Mouse (Mus musculus) hindbrain, embryonic 12.5 days (tissue): ENCODE results near the gene Srrm2. TPM values are rescaled to one million over a fixed set of nuclear protein-coding genes. Genes with fewer than 3 reads are reported as not detected.

Experiments used
- ATAC-seq: fragments of 200-750 bp; cut with Nextera tagmentation; 2 replicates; pipeline ENCODE4 v1.8.0; 2017; ENCODE audit warnings: moderate TSS enrichment; ENCODE audit not compliant: low FRiP score
- H3K27ac ChIP-seq: fragments of 300-500 bp; sonication (generic); 2 replicates; pipeline ENCODE4 v1.5.1; 2016; ENCODE audit warnings: mild to moderate bottlenecking
- H3K27me3 ChIP-seq: fragments of 300-500 bp; sonication (generic); 2 replicates; pipeline ENCODE4 v1.6.1; 2016; ENCODE audit warnings: mild to moderate bottlenecking
- H3K36me3 ChIP-seq: fragments of 300-500 bp; sonication (generic); 2 replicates; pipeline ENCODE4 v1.6.1; 2016; ENCODE audit warnings: mild to moderate bottlenecking
- H3K4me1 ChIP-seq: fragments of 300-500 bp; sonication (generic); 2 replicates; pipeline ENCODE4 v1.6.1; 2016
- H3K4me2 ChIP-seq: fragments of 300-500 bp; sonication (generic); replicated peaks from 2 replicates; pipeline ENCODE4 v1.6.1; 2016; ENCODE audit warnings: mild to moderate bottlenecking
- H3K4me3 ChIP-seq: fragments of 300-500 bp; sonication (generic); 2 replicates; pipeline ENCODE4 v1.5.1; 2016; ENCODE audit warnings: mild to moderate bottlenecking
- H3K9ac ChIP-seq: fragments of 300-500 bp; sonication (generic); 2 replicates; pipeline ENCODE4 v1.6.1; 2016; ENCODE audit warnings: mild to moderate bottlenecking, moderate library complexity
- H3K9me3 ChIP-seq: fragments of 300-500 bp; sonication (generic); replicated peaks from 2 replicates; pipeline ENCODE4 v1.6.1; 2016; ENCODE audit warnings: mild to moderate bottlenecking
- WGBS: fragments of 180-500 bp; shearing (Covaris S2); methylation state at CpG from one replicate; pipeline ENCODE4 v1.1.7; 2016; 5-methylcytosine and 5-hydroxymethylcytosine counted together
- polyA plus RNA-seq: library from polyadenylated mRNA; unstranded; fragments of >200 nt; fragmentation: Nextera tagmentation; extraction: Ambion mirVana; gene quantifications from 2 replicates; pipeline ENCODE4 v1.2.1, GENCODE M21; 2016

The Srrm2 gene
- polyA plus RNA-seq, 1 experiment from 2014 or later, result 682 TPM

DNA sequence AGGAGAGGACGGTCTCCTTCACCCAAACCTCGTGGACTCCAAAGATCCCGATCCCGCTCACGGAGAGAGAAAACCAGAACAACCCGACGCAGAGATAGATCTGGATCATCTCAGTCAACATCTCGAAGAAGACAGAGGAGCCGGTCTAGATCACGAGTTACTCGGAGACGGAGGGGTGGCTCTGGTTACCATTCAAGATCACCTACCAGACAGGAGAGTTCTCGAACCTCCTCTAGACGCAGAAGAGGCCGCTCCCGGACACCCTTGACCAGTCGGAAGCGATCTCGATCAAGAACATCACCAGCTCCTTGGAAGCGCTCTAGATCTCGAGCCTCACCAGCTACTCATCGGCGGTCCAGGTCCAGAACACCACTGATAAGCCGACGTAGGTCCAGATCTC, 28.9 kb downstream of the Srrm2 start:
- H3K36me3 ChIP-seq, result peaks cover 98% of the 10 kb centered on the region
- no peak overlapping the region for H3K4me3 ChIP-seq
- no peak overlapping the region for H3K9ac ChIP-seq
- no peaks in the 10 kb centered on the region for H3K27me3 ChIP-seq
- no peak overlapping the region for H3K27ac ChIP-seq
- ATAC-seq, result no peak
- WGBS, result 97% methylated on average over 25 of the region's 25 CpGs
- no peak overlapping the region for H3K4me2 ChIP-seq
- no peaks in the 10 kb centered on the region for H3K4me1 ChIP-seq
- H3K9me3 ChIP-seq, result peaks cover 28% of the 10 kb centered on the region

DNA sequence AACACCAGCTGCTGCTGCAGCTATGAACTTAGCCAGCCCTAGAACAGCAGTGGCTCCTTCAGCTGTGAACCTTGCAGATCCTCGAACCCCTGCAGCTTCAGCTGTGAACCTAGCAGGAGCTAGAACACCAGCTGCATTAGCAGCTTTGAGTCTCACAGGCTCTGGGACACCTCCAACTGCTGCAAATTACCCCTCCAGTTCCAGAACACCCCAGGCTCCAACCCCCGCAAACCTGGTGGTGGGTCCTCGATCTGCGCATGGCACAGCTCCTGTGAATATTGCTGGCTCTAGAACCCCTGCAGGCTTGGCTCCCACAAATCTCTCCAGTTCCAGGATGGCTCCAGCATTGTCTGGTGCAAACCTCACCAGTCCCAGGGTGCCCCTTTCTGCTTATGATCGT, 30.4 kb downstream of the Srrm2 start:
- H3K4me1 ChIP-seq, result no peaks in the 10 kb centered on the region
- no peak overlapping the region for H3K4me2 ChIP-seq
- no peaks in the 10 kb centered on the region for H3K27me3 ChIP-seq
- peaks cover 20% of the 10 kb centered on the region for H3K9me3 ChIP-seq
- H3K27ac ChIP-seq, result no peak overlapping the region
- H3K9ac ChIP-seq, result no peak overlapping the region
- peaks cover 99% of the 10 kb centered on the region for H3K36me3 ChIP-seq
- WGBS, result 97% methylated on average over 5 of the region's 5 CpGs
- ATAC-seq, result no peak
- no peak overlapping the region for H3K4me3 ChIP-seq

DNA sequence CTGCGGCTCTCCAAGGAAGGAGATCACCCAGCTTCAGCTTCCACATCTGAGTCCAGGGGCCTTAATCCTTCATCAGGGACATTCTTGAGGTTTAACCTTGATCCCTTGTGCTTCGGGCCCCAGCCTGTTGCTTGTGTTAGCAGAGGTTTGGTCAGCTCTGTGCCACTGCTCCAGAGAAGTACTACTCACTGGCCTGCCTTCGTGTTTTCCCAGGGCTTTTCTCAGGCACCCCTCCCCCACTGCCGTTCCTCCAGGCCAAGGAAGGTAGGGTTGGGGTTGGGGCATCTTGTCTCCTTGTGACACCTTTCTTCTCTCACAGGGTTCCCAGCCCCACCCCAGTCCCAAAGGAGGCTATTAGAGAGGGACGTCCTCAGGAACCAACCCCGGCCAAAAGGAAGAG, 31.8 kb downstream of the Srrm2 start:
- no peak overlapping the region for H3K4me3 ChIP-seq
- H3K9ac ChIP-seq, result no peak overlapping the region
- H3K27me3 ChIP-seq, result no peaks in the 10 kb centered on the region
- H3K4me2 ChIP-seq, result no peak overlapping the region
- H3K27ac ChIP-seq, result no peak overlapping the region
- H3K4me1 ChIP-seq, result peaks cover 4% of the 10 kb centered on the region
- 72% methylated on average over 6 of the region's 6 CpGs for WGBS
- H3K36me3 ChIP-seq, result peaks cover 99% of the 10 kb centered on the region
- peaks cover 20% of the 10 kb centered on the region; the same call in 1 of the 2 replicates for H3K9me3 ChIP-seq
- ATAC-seq, result no peak

DNA sequence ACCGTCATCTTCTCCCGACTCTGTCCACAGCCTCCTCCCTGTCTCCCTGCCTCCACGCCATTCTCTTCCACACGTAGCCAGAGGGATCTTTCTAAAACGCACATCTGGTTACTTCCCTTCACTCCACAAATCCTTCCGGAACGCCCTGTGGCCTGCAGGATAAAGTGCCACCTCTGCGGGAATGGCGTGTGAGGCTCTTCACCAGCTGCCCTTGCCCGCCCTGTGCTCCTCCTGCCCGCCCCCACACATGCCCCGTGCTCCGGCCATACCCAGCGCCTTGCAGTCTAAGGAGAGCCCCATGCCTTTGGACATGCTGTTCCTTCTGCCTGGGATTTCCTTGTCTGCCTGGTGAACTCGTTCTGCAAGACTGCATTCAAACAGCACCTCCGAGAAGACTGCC, 32.7 kb downstream of the Srrm2 start:
- no peak overlapping the region for H3K27ac ChIP-seq
- no peak overlapping the region for H3K9ac ChIP-seq
- H3K4me1 ChIP-seq, result peaks cover 14% of the 10 kb centered on the region
- H3K4me2 ChIP-seq, result no peak overlapping the region
- ATAC-seq, result peak; percentile 39
- peaks cover 20% of the 10 kb centered on the region; the same call in 1 of the 2 replicates for H3K9me3 ChIP-seq
- no peaks in the 10 kb centered on the region for H3K27me3 ChIP-seq
- WGBS, result 86% methylated on average over 16 of the region's 16 CpGs
- peaks cover 93% of the 10 kb centered on the region for H3K36me3 ChIP-seq
- no peak overlapping the region for H3K4me3 ChIP-seq

DNA sequence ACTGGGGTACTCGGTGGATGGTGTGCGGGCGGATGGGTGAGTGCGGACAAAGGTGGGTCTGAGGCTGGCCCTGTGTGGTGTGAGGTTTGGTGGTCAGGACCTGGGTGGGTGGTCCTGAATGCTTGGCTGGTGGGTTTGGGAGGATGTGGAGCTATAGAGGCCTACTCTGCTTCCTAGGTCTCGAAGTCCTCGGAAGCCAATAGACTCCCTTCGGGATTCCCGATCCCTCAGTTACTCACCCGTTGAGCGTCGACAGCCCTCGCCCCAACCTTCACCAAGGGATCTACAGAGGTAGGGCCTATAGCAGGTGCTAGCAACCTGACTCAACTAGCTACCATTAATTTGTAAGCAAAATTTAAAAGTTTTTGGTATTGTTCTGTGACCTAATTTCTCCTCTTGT, 33.3 kb downstream of the Srrm2 start:
- no peak overlapping the region for H3K27ac ChIP-seq
- peak; percentile 30; the same call in 1 of the 2 replicates for ATAC-seq
- H3K9ac ChIP-seq, result no peak overlapping the region
- H3K9me3 ChIP-seq, result peaks cover 15% of the 10 kb centered on the region; the same call in 1 of the 2 replicates
- H3K4me2 ChIP-seq, result no peak overlapping the region
- 91% methylated on average over 12 of the region's 12 CpGs for WGBS
- H3K4me3 ChIP-seq, result no peak overlapping the region
- H3K27me3 ChIP-seq, result no peaks in the 10 kb centered on the region
- H3K36me3 ChIP-seq, result peaks cover 87% of the 10 kb centered on the region
- peaks cover 16% of the 10 kb centered on the region for H3K4me1 ChIP-seq

DNA sequence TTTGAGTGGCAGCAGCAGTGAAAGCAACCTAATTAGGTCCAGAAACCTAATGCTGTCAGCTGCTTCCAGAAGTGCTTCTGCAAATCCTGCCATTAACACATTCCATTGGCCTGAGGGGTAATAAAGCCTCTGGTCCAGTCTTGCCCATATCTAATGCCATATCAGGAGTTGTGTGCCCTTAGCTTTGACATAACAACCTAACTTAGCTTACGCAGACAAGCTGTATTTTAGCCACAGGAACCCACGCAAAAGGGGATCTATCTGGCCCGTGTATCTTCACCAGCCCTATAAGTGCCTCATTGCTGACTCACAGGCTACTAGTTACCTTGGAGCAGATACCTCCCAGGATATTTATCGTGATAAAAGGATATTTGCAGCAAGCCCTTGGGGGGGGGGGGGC, 35.3 kb downstream of the Srrm2 start:
- H3K27me3 ChIP-seq, result peaks cover 2% of the 10 kb centered on the region; the same call in 1 of the 2 replicates
- 88% methylated on average over 4 of the region's 4 CpGs for WGBS
- no peaks in the 10 kb centered on the region for H3K9me3 ChIP-seq
- H3K4me1 ChIP-seq, result peaks cover 19% of the 10 kb centered on the region
- peaks cover 67% of the 10 kb centered on the region for H3K36me3 ChIP-seq
- no peak overlapping the region for H3K4me2 ChIP-seq
- ATAC-seq, result no peak
- H3K9ac ChIP-seq, result no peak overlapping the region
- no peak overlapping the region for H3K4me3 ChIP-seq
- no peak overlapping the region for H3K27ac ChIP-seq

DNA sequence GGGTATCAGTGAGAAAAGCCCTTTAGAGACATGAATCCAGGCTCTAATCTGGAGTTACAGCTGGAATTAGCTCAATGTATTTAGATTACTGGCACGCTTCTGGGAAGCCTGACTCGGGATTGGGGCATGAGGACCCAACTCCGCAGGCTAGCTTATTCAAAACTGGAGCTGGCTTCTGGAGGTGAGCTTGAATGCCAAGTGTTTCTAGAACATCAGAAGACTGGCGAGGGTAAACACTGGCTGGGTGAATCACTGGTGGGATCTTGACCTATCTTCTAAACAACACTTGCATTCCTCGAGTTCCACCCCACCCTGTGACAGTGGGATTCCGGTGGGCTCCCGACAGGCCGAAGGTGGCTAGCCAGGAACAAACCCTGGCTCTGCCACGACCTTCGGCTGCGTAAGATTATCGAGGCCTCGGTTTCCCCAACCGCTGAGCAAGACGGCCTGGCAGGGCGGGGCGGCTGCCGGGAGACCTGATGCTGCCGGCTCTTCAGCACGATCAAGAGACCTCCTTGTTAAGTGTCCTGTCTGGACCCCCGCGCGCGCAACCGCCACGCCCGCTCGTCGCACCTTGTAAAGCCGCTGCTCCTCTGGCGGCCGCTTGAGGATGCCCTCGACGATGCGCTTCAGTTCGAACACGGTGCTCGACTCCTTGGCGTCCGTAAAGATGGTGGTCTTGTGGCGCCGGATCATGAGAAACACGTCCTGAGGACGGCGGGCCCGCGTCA, 38.1 kb downstream of the Srrm2 start:
- no peaks in the 10 kb centered on the region for H3K9me3 ChIP-seq
- H3K9ac ChIP-seq, result peak overlapping the region; percentile 86
- under 1% methylated on average over 47 of the region's 47 CpGs for WGBS
- H3K4me3 ChIP-seq, result peak overlapping the region; percentile 80
- H3K4me1 ChIP-seq, result peaks cover 19% of the 10 kb centered on the region
- H3K36me3 ChIP-seq, result peaks cover 39% of the 10 kb centered on the region
- ATAC-seq, result peak; percentile 79
- peak overlapping the region; percentile 97 for H3K27ac ChIP-seq
- peaks cover 23% of the 10 kb centered on the region for H3K27me3 ChIP-seq
- H3K4me2 ChIP-seq, result peak overlapping the region; percentile 82

DNA sequence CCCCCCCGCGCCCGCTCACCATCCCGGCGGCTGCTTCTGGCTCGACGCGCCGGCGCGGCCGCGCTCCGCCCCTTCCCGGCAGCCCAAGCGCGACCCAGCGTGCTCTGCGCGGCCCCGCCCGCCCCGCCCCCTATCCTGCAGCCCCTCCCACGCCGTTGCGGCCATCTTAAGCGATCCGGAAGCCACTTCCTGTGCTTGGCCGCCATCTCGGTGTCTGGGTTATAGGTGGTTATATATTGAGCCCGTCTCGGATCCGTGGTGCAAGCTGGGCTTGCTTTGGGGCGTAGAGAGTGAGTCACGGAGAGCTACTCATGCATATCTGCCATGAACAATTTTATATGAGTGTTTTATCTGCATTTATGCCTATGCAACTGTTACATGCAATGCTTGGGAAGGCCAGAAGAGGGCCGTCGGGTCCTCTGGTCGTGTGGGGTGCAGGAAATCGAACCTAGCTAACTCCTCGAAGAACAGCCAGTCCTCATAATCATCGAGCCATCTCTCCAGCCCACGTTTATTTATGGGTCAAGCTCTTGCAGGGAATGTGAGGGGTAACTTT, 38.8 kb downstream of the Srrm2 start, which contains the start of gene Elob:
Elob (minus strand) TSS at position 73 of the 556 bp plus-strand sequence.
- peak within 1 kb of the TSS; percentile 86 for H3K9ac ChIP-seq
- peak; percentile 96 for ATAC-seq
- H3K36me3 ChIP-seq, result peaks cover 32% of the 10 kb centered on the region
- H3K4me2 ChIP-seq, result peak within 1 kb of the TSS; percentile 82
- peak within 1 kb of the TSS; percentile 97 for H3K27ac ChIP-seq
- WGBS, result 1% methylated on average over 19 of the region's 42 CpGs
- no peaks in the 10 kb centered on the region for H3K9me3 ChIP-seq
- H3K4me1 ChIP-seq, result peaks cover 19% of the 10 kb centered on the region
- peaks cover 30% of the 10 kb centered on the region for H3K27me3 ChIP-seq
- H3K4me3 ChIP-seq, result peak within 1 kb of the TSS; percentile 80

DNA sequence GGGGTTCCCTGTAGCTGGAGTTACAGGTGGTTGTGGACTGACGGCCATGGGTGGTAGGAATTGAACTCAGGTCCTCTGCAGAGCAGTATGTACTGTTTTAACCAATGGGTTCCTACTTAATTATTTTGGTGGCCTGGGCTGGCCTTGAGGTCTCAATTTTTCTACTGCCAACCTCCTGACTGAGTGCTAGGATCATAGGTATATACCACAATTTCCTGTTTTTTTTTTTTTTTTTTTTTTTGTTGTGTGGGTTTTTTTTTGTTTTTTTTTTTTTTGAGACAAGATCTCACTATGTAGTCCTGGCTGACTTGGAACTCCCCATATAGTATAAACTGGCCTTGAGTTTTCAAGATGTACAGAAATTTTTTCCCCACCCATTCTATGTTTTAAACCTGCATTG, 40.9 kb downstream of the Srrm2 start:
- no peaks in the 10 kb centered on the region for H3K9me3 ChIP-seq
- H3K4me3 ChIP-seq, result no peak overlapping the region
- WGBS, result 94% methylated on average over 1 of the region's 1 CpGs
- H3K36me3 ChIP-seq, result peaks cover 12% of the 10 kb centered on the region
- peaks cover 19% of the 10 kb centered on the region for H3K4me1 ChIP-seq
- H3K27me3 ChIP-seq, result peaks cover 47% of the 10 kb centered on the region
- H3K27ac ChIP-seq, result no peak overlapping the region
- H3K9ac ChIP-seq, result no peak overlapping the region
- ATAC-seq, result no peak
- no peak overlapping the region for H3K4me2 ChIP-seq

DNA sequence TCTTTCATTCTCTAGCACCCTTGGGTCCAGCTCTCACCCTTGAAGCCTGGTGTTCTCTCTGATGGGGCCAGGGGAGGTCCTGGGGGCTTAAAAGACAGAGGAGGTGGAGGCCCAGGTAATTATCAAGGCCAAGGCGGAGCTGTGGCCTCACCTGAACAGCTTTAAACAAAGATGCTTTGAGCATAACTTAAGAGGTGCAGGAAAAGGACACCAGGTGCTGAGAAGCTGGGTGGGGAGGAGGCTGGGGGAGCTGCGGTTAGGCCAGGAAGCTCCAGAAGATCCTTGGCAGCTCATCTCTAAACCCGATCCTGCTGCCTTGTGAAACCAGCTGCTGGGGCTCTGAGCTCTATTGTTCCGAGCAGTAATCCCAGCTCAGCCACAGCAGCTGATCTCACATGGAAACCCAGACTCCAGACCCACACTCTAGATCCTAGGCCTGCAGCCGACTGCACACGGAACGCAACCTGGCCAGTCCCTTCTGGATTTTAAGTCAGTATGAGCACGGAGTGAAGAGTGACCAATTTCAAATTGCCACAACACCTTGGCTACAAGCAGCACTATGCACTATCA, 45.8 kb downstream of the Srrm2 start, which contains the start of gene Prss33:
Prss33 (minus strand) TSS at position 51 of the 570 bp plus-strand sequence.
- no peak within 1 kb of the TSS for H3K4me2 ChIP-seq
- no peaks in the 10 kb centered on the region for H3K36me3 ChIP-seq
- H3K4me1 ChIP-seq, result no peaks in the 10 kb centered on the region
- no peak within 1 kb of the TSS for H3K27ac ChIP-seq
- peaks cover 51% of the 10 kb centered on the region for H3K27me3 ChIP-seq
- H3K9ac ChIP-seq, result no peak within 1 kb of the TSS
- no peaks in the 10 kb centered on the region for H3K9me3 ChIP-seq
- 77% methylated on average over 8 of the region's 8 CpGs for WGBS
- ATAC-seq, result no peak
- H3K4me3 ChIP-seq, result no peak within 1 kb of the TSS

DNA sequence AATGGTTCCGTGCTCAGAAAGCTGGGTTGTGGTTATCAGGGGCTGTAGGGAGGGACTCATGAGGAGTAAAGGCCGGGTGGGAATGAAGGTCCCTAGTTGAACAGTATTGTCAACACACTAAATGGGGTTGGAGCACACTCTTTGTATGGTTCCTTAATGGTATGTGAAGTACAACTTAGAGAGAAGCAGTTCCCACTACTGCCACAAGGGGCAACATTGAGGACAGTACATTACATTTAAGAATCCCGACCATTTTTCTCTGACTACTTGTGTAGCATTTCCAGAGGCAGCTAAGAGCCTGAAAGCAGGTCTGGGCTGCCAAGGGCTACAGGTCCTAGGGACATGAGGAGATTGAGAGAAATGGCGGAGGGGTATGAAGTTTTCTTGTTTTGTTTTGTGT, 50.8 kb downstream of the Srrm2 start:
- ATAC-seq, result no peak
- H3K9me3 ChIP-seq, result no peaks in the 10 kb centered on the region
- no peak overlapping the region for H3K4me2 ChIP-seq
- H3K36me3 ChIP-seq, result no peaks in the 10 kb centered on the region
- peaks cover 16% of the 10 kb centered on the region for H3K27me3 ChIP-seq
- no peak overlapping the region for H3K9ac ChIP-seq
- WGBS, result 27% methylated on average over 4 of the region's 4 CpGs
- no peak overlapping the region for H3K27ac ChIP-seq
- peaks cover 5% of the 10 kb centered on the region; the same call in 1 of the 2 replicates for H3K4me1 ChIP-seq
- no peak overlapping the region for H3K4me3 ChIP-seq

DNA sequence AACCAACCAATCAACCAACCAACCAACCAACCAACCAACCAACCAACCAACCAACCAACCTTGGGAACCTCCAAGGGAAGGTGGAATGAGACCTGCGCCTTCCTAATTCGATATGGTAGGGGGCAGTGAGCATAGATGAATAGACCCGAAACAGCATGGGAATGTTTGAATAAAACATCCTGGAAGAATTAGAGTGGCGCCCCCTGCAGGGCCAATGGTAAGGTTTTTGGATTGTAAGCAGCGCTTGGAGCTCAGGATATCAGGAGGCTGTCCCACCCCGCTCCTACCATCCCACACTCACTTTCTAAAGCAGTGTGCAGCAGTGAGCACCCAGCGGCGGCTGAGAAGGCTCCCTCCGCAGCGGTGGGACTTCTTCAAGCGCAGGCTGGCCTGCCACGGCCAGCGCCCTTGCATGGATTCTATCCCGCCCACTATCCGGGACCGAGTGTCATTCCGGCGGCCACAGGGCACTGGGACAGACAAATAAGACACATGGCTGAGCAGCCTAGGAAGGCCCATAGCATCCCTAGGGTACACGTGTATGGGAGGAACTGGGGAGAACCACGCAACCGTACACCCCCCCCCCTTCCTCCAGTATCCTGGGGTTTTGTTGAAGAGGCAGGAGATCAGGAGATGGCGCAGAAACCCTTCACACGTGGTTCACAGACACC, 52.9 kb downstream of the Srrm2 start:
- Histone ChIP-seq H3K4me3 (no peak overlapping the region), H3K9me3 (no peaks in the 10 kb centered on the region), H3K27ac (no peak overlapping the region), H3K4me1 (peaks cover 5% of the 10 kb centered on the region; the same call in 1 of the 2 replicates), H3K36me3 (no peaks in the 10 kb centered on the region), H3K9ac (no peak overlapping the region), H3K4me2 (peak overlapping the region; percentile 38), H3K27me3 (0 out of 2 replicates have a peak, but pooled peaks cover 5% of the 10 kb centered on the region)
- peak; percentile 6; the same call in 1 of the 2 replicates for ATAC-seq
- 39% methylated on average over 23 of the region's 23 CpGs for WGBS
